Mouse (Mus musculus) left cerebral cortex, adult 2 months (tissue): ENCODE results near the gene Garem2. TPM values are rescaled to one million over a fixed set of nuclear protein-coding genes. Genes with fewer than 3 reads are reported as not detected.

Experiments used
- DNase-seq, 2 experiments: peaks; one replicate each; pipeline ENCODE4 v3.0.0; 2021 to 2022; ENCODE audit warnings: low spot score in 2 of 2, mixed read lengths in 1 of 2; ENCODE audit errors: extremely low spot score in 1 of 2
- H3K27ac ChIP-seq: fragments of 200-600 bp; 2 replicates; pipeline ENCODE4 v1.8.1; 2022
- H3K4me3 ChIP-seq: fragments of 200-600 bp; 2 replicates; pipeline ENCODE4 v1.8.1; 2022
- CTCF ChIP-seq: fragments of 200-600 bp; IDR thresholded peaks from 2 replicates; pipeline ENCODE4 v1.8.1; 2022; ENCODE audit warnings: antibody characterized with exemption, mild to moderate bottlenecking, moderate library complexity
- intact Hi-C: fragments of 180-260 bp; cut with DNase I; formaldehyde crosslinking; loops from one replicate; pipeline ENCODE4 v1.15.1; 2025
- total RNA-seq, 2 experiments: library from RNA; stranded (reverse); gene quantifications; 2 replicates each; pipeline ENCODE4 v1.2.3; 2021

Garem2 gene
- total RNA-seq, 2 experiments from 2014 or later, result 11.0 to 11.1 TPM

DNA sequence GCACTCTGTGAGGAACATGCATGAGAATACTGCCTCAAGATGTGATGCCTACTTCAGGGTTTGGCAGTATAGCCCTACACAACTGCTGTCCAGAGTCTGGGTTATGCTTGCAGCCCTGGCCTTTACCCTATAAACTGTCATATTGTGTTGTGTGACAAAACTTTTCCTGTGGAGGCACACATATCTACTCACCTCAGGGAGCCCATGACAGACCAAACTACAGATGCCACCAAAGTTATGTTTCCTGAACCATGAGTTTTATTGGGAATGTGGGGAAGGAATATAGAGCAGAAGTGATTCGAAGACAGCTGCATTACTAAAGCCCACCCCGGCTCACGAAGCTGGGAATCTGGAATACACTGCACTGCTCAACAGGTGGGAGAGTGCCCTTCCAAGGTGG, 1.6 kb upstream of the Garem2 start:
- DNase-seq, result no peak
- no peak for TF ChIP-seq CTCF
- Histone ChIP-seq H3K4me3 (no peak overlapping the region), H3K27ac (no peak overlapping the region)
- intact Hi-C loops, result no loop called here

DNA sequence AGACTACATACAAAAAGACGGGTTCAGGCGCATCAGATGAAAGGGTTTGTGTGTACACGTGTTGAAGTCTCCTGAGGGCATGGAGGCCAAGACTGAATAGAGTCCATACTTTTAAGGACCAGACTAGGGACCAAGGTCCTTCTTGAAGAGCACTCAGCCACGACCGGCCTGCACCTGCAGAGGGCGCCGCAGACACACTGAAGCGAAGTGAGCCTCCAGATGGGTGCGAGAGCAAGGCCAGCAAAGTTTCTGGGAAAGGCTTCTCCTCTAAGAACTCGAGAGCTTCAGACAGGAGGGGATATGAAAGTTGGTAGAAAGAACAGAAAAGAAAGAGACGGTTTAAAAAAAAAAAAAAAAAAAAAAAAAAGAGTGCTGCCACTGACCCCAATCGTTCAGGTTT, 622 bp upstream of the Garem2 start:
- peak in 1 of 2 experiments; percentile 44 for DNase-seq
- Histone ChIP-seq H3K4me3 (no peak overlapping the region), H3K27ac (no peak overlapping the region)
- peak; percentile 63 for TF ChIP-seq CTCF
- intact Hi-C loops, result no loop called here

DNA sequence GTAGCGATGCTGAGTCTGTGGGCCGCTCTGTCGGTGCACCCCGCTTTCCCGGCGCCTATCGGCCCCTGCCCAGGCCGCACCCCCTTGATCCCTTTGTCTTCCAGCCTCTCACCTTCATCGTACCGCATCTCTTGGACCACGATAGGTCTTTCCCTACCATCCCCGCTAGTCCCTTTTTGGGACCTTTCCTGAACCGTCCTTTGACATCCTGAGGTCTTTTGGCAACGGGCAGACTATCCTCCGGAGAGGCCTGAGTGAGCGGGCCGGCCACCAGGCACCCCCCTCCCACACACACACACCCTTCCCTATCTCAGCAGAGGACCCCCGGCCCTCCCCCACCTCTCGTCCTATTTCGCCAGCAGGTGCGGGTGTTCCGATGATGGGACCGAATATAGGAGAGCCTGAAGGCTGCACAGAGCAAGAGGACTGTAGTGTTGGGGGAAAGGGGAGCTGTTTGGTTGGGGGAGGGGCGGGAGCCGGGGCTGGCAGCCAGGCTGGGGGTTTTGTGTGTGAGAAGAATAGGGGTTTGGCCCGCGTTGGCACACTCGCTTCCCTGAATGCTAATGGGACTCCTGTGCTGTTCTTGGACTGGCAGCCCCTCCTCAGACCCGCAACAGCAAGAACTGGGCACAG, 823 bp downstream of the Garem2 start, which contains the start of gene 3110082J24Rik:
Gene 3110082J24Rik (minus strand): TSS at position 419 of the 633 bp plus-strand sequence.
- peak; percentile 18 to 48 for DNase-seq
- intact Hi-C loops, result no loop called here
- peak within 1 kb of the TSS; percentile 49 for H3K4me3 ChIP-seq
- peak within 1 kb of the TSS; percentile 63 for H3K27ac ChIP-seq
- no peak for TF ChIP-seq CTCF

DNA sequence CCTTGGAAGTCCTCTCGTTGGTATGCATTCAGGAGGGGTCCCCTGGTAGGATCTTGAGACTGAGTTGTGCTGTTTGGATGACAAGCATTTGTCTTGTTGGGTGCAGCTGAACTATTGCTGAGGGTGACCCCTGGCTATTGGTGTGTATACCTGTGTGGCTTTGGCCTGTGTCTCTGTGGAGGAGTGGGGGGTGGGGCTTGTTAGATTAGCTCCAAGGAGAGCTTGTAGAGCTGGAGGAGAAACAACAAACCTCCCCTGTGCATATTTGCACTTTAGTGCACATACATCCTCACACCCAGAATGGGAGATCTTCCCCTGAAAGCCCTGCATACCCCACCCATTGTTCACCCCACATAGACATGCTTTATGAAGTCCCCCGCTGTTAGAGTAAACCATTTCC, 1.8 kb downstream of the Garem2 start:
- intact Hi-C loops, result no loop called here
- Histone ChIP-seq H3K4me3 (peak overlapping the region; percentile 49), H3K27ac (no peak overlapping the region; the same call in 1 of the 2 replicates)
- DNase-seq, result peak in 1 of 2 experiments; percentile 3
- no peak for TF ChIP-seq CTCF

DNA sequence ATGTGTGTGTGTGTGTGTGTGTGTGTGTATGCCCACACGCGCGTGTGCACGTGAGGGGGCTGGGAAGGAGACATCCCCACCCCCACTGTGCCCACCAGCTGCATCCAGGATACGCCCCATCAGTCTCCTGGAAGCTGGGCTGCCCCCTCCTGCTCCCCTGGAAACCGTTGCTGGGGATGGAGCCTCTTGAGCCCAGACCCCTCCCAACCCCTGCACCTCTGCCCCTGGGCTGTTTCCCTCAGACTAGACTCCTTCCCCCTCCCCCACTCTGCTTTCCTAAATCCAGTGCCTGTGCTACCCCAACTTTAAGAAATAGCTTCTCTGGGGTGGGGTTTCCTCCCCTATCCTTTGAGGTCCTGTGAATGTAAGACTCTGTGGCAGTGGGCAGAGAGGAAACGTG, 2.2 kb downstream of the Garem2 start:
- no peak for TF ChIP-seq CTCF
- DNase-seq, result no peak
- Histone ChIP-seq H3K27ac (no peak overlapping the region), H3K4me3 (no peak overlapping the region)
- intact Hi-C loops, result no loop called here

DNA sequence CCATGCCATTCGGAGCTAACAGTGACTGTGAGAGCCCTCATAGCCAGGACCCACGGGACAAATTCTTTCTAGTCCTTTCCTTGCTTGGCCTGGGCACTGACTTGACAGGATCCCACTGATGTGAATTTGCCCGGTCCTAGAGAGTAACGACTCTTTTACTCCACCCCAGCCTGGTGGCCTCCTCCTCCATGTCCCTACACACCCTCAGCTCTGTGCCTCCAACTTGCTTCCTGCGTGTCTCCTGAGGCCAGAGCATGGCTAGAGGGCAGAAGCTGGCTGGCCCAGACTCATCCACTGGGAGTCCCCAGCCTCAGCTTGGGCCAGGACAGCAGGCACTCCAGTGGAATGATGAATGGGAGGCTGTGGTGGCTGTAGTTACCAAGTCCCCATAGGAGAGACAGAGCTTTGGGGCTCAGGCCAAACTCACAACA, 2.7 kb downstream of the Garem2 start:
- H3K4me3 ChIP-seq, result no peak overlapping the region
- intact Hi-C loops, result no loop called here
- H3K27ac ChIP-seq, result no peak overlapping the region
- no peak for TF ChIP-seq CTCF
- no peak for DNase-seq

DNA sequence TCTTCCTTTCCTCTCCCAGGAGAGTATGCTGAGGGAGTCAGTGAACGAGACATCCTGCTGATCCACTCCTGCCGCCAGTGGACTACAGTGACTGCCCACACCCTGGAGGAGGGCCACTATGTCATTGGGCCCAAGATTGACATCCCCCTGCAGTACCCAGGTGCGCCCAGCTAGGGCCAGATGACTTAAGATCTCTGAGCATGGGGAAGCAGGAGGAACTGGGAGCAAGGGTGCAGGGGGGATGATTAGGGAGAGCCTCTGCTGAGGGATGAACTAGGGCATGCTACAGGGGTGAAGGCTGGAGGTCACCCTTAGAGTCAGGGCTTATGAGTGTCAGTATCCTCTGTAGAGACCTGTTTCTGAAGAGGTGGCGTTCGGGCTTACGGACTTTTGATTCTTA, 3.3 kb downstream of the Garem2 start:
- no peak for DNase-seq
- H3K27ac ChIP-seq, result no peak overlapping the region
- no peak for TF ChIP-seq CTCF
- intact Hi-C loops, result no loop called here
- H3K4me3 ChIP-seq, result no peak overlapping the region

DNA sequence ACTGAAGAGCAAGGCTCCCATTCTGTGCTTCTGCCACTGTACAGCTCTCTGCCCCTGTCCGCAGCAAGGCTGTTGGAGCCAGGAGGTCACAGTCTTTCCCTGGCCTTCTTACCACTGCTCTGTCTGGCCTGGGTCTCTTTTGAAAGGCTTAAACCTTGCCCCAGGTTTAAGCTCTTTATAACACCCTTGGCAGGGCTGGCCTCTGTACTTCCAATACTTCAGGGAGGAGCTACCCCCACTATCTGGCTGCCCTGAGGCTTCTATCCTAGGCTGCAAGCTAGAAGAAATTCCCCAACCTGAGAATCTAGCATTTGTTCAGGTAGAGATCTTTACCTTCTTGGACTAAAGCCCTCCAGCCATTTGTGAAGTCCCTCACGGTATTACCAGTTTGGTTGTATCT, 4.9 kb downstream of the Garem2 start:
- intact Hi-C loops, result loop anchor here (5.0 kb wide), 1 partner anchor 283 kb away; no protein-coding TSS in a partner anchor
- no peak for DNase-seq
- no peak for TF ChIP-seq CTCF
- no peak overlapping the region for H3K27ac ChIP-seq
- no peak overlapping the region for H3K4me3 ChIP-seq

DNA sequence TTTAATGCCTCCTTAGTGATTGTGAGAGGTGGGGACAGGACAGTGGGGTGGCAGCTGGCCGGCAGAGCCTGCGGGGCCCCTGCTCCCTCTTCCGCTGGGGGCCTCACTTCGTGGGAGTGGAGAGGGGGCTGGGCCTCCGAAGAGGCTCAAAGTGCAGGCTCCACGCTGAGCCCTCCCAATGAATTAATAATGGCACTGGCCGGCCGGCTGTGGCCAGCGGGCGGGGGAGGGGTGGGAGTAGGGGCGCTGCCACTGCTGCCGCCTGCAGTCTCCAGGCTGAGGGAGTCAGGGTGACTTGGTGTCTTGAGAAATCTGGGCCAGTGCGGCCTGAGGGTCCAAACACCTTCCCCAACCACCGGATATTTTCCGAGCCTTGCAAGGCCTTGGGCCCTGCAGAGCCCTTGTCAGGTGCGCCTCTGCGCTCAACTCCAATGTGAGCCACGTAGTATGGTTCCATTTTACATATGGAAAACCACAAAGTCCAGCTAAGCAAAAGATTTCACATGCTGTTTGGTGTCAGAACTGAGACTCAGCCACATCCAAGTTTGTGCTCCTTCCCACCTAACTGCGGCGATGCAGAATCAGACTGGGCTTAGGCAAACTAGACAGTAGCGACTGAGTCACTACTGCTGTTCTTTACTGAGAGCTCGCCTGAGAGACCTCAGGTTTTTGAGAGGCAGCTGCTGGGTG, 5.6 kb downstream of the Garem2 start:
- Histone ChIP-seq H3K27ac (no peak overlapping the region), H3K4me3 (no peak overlapping the region)
- no peak for TF ChIP-seq CTCF
- intact Hi-C loops, result loop anchor here (5.0 kb wide), 1 partner anchor 283 kb away; no protein-coding TSS in a partner anchor
- DNase-seq, result no peak

DNA sequence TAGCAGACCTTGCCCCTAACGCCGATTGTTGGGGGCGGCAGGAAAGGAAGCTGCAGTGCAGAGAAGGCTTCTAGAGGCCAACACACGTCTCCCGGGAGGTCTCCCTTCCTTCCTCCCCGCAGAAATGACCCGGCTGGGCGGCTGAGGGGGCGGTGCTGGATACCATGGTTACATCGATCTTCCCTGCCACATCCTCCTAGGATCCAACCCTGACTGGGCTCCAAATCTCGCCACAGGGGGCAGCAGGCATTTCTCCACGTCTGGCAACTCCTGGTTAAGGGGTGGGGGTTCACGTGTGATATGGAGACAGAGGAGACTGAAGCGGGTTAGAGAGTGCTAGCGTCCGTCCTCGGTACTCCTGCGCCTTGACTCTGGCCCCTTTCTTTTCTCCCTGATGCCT, 6.2 kb downstream of the Garem2 start:
- Histone ChIP-seq H3K4me3 (no peak overlapping the region), H3K27ac (no peak overlapping the region)
- TF ChIP-seq CTCF, result peak; percentile 29
- DNase-seq, result peak in 1 of 2 experiments; percentile 38
- intact Hi-C loops, result loop anchor here (5.0 kb wide), 1 partner anchor 284 kb away; no protein-coding TSS in a partner anchor

DNA sequence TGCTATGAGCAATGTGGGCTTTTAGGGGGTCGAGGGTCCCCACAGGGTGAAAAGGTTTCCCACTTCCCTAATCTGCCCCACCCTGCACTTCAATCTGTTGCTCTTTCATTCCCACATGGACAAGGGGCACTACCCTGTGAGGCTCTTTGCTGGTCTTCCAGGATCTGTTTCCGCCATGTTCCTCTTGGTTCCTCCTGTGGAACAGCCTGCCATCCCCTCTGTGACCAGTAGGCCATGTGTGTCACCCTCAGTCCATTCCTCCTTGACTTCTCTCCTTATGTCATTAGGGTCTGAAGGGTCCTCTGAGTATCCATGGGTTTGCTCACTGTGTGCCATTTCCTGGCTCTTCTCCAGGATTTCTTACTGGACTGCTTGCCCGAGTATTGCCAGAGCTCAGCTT, 6.8 kb downstream of the Garem2 start:
- TF ChIP-seq CTCF, result no peak; the same call in 1 of the 2 replicates
- intact Hi-C loops, result loop anchor here (5.0 kb wide), 1 partner anchor 284 kb away; no protein-coding TSS in a partner anchor
- no peak overlapping the region for H3K4me3 ChIP-seq
- DNase-seq, result no peak
- no peak overlapping the region for H3K27ac ChIP-seq

DNA sequence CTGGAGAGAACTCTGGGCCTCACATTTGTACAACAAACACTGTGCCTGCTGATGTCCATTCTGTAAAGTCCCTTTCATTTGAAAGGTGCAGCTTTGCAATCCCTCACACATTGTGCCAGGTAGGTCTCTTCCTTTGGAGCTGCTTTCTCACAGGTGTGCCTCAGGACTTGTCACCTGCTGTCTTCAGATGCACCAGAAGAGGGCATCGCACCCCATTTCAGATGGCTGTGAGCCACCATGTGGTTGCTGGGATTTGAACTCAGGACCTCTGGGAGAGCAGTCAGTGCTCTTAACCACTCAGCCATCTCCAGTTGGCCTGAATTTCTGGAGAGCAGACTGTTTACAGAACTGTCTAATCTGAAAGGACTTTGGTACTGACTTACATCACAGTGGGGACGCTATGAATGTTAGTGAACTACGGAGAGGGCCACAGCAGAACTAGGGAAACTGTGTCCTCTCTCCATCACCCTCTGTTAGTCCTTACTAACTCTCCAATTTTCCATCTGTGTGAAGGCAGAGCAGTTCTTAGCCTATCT, 7.6 kb downstream of the Garem2 start:
- TF ChIP-seq CTCF, result peak; percentile 21

More for the DNA sequence above, 7.6 kb downstream of the Garem2 start:
- Histone ChIP-seq H3K4me3 (no peak overlapping the region), H3K27ac (no peak overlapping the region)
- intact Hi-C loops, result loop anchor here (5.0 kb wide), 1 partner anchor 285 kb away; no protein-coding TSS in a partner anchor
- DNase-seq, result no peak
